Mouse (Mus musculus): ENCODE measurements around the gene Dcaf6.

The Dcaf6 gene

GRCm38 (mm10) chr1:165320141-165320934, 139.9 kb downstream of the Dcaf6 start:
- peak; percentile 48 for DNase-seq

GRCm38 (mm10) chr1:165316361-165316760, 143.9 kb downstream of the Dcaf6 start:
- DNase-seq = no peak

GRCm38 (mm10) chr1:165308180-165308579, 152.1 kb downstream of the Dcaf6 start:
- DNase-seq = no peak

- DNase-seq = no peak
Observed at GRCm38 (mm10) chr1:165304341-165304740, 155.9 kb downstream of the Dcaf6 start.

- DNase-seq = peak; percentile 34
Observed at GRCm38 (mm10) chr1:165303209-165303608, 157.1 kb downstream of the Dcaf6 start.

- DNase-seq = peak; percentile 81
Observed at GRCm38 (mm10) chr1:165302455-165303208, 157.6 kb downstream of the Dcaf6 start.

- DNase-seq = no peak
Observed at GRCm38 (mm10) chr1:165301567-165301966, 158.7 kb downstream of the Dcaf6 start.

- no peak for DNase-seq
Observed at GRCm38 (mm10) chr1:165301108-165301507, 159.2 kb downstream of the Dcaf6 start.

GRCm38 (mm10) chr1:165295489-165295888, 164.8 kb downstream of the Dcaf6 start, which contains the start of gene Gpr161:
Gene Gpr161 (plus strand): TSS chr1:165295789.
- no peak for DNase-seq

- DNase-seq = no peak
Observed at GRCm38 (mm10) chr1:165291606-165292005, 168.7 kb downstream of the Dcaf6 start.

- DNase-seq = no peak
Observed at GRCm38 (mm10) chr1:165289831-165290230, 170.4 kb downstream of the Dcaf6 start.

- DNase-seq = no peak
Observed at GRCm38 (mm10) chr1:165288165-165288564, 172.1 kb downstream of the Dcaf6 start.

- DNase-seq = no peak
Observed at GRCm38 (mm10) chr1:165284096-165284495, 176.2 kb downstream of the Dcaf6 start.

GRCm38 (mm10) chr1:165282967-165283345, 177.3 kb downstream of the Dcaf6 start:
- DNase-seq = no peak

GRCm38 (mm10) chr1:165282222-165282966, 177.9 kb downstream of the Dcaf6 start:
- no peak for DNase-seq

- peak; percentile 41 for DNase-seq
Observed at GRCm38 (mm10) chr1:165281351-165282221, 178.7 kb downstream of the Dcaf6 start.

- no peak for DNase-seq
Observed at GRCm38 (mm10) chr1:165280741-165281140, 179.5 kb downstream of the Dcaf6 start.

All from kidney, adult 11 months (tissue).